Mouse (Mus musculus): ENCODE measurements around the gene Keap1. TPM values are rescaled to one million over a fixed set of nuclear protein-coding genes. Genes with fewer than 3 reads are reported as not detected.
"Not testable (repeated sequence)": the region's sequence is repeated elsewhere in the genome, so short reads cannot be mapped to it uniquely, and the experiment has no call there.

Gene Keap1
- total and polyA plus RNA-seq, 2 experiments from 2014 or later: 60.9 to 98.9 TPM

- Histone ChIP-seq H3K9ac (replicated peaks; ENCODE audit: low read length) (0 out of 2 replicates have a peak overlapping the region, but pooled peaks have one; percentile 17), H3K36me3 (ENCODE audit: insufficient read depth, low read length) (peaks cover 5% of the 10 kb centered on the region; the same call in 1 of the 2 replicates), H3K27ac (no peak overlapping the region), H3K4me1 (ENCODE audit: insufficient read depth, low read length) (no peaks in the 10 kb centered on the region), H3K4me2 (ENCODE audit: low read depth, low read length) (peak overlapping the region; percentile 45), H3K27me3 (ENCODE audit: insufficient read depth, low read length) (no peaks in the 10 kb centered on the region), H3K4me3 (ENCODE audit: low read length) (0 out of 2 replicates have a peak overlapping the region, but pooled peaks have one; percentile 13), H3K9me3 (ENCODE audit: low read length) (no peaks in the 10 kb centered on the region)
- 0 out of 2 replicates have a peak, but pooled peaks have one; percentile 2 for TF ChIP-seq CTCF (IDR thresholded peaks at IDR 0.05; ENCODE audit: low read depth)
- ATAC-seq (0 out of 2 replicates have a peak, but pooled peaks have one; percentile 28), DNase-seq (ENCODE audit: low spot score) (peak; percentile 35)
- 24% methylated on average over 26 of the region's 26 CpGs for WGBS
Measured at GRCm38 (mm10) chr9:21224576-21225414, 14.4 kb downstream of the Keap1 start.

- Histone ChIP-seq H3K4me1 (ENCODE audit: insufficient read depth, low read length) (no peaks in the 10 kb centered on the region), H3K36me3 (ENCODE audit: insufficient read depth, low read length) (no peaks in the 10 kb centered on the region), H3K4me3 (ENCODE audit: low read length) (no peak overlapping the region), H3K27me3 (ENCODE audit: insufficient read depth, low read length) (no peaks in the 10 kb centered on the region), H3K27ac (no peak overlapping the region), H3K4me2 (ENCODE audit: low read depth, low read length) (no peak overlapping the region), H3K9me3 (ENCODE audit: low read length) (no peaks in the 10 kb centered on the region), H3K9ac (replicated peaks; ENCODE audit: low read length) (no peak overlapping the region)
- ATAC-seq: no peak
- no peak for TF ChIP-seq CTCF (IDR thresholded peaks at IDR 0.05; ENCODE audit: low read depth)
- no peak for DNase-seq (ENCODE audit: low spot score)
- 84% methylated on average over 6 of the region's 6 CpGs for WGBS
Measured at GRCm38 (mm10) chr9:21223906-21224305, 15.3 kb downstream of the Keap1 start.

- H3K9me3 ChIP-seq (ENCODE audit: low read length): not testable (repeated sequence)
Measured at GRCm38 (mm10) chr9:21223490-21223889, 15.7 kb downstream of the Keap1 start.

GRCm38 (mm10) chr9:21221383-21221929, 17.7 kb downstream of the Keap1 start:
- peak; percentile 79 for DNase-seq (ENCODE audit: low spot score)
- Histone ChIP-seq H3K9me3 (ENCODE audit: low read length) (no peaks in the 10 kb centered on the region), H3K36me3 (ENCODE audit: insufficient read depth, low read length) (no peaks in the 10 kb centered on the region), H3K4me3 (ENCODE audit: low read length) (no peak overlapping the region), H3K9ac (replicated peaks; ENCODE audit: low read length) (no peak overlapping the region), H3K4me2 (ENCODE audit: low read depth, low read length) (no peak overlapping the region), H3K27me3 (ENCODE audit: insufficient read depth, low read length) (no peaks in the 10 kb centered on the region), H3K4me1 (ENCODE audit: insufficient read depth, low read length) (0 out of 2 replicates have a peak, but pooled peaks cover 2% of the 10 kb centered on the region), H3K27ac (no peak overlapping the region)
- peak; percentile 64 for TF ChIP-seq CTCF (IDR thresholded peaks at IDR 0.05; ENCODE audit: low read depth)
- ATAC-seq: peak; percentile 30; the same call in 1 of the 2 replicates
- 23% methylated on average over 7 of the region's 7 CpGs for WGBS

More at GRCm38 (mm10) chr9:21223490-21223889, 15.7 kb downstream of the Keap1 start:
- not testable (repeated sequence) for H3K36me3 ChIP-seq (ENCODE audit: insufficient read depth, low read length); H3K9ac ChIP-seq (replicated peaks; ENCODE audit: low read length); H3K4me3 ChIP-seq (ENCODE audit: low read length); H3K27me3 ChIP-seq (ENCODE audit: insufficient read depth, low read length); H3K4me1 ChIP-seq (ENCODE audit: insufficient read depth, low read length); H3K27ac ChIP-seq; H3K4me2 ChIP-seq (ENCODE audit: low read depth, low read length); ATAC-seq; DNase-seq (ENCODE audit: low spot score)
- WGBS: 100% methylated on average over 1 of the region's 2 CpGs

GRCm38 (mm10) chr9:21220490-21221382, 18.4 kb downstream of the Keap1 start:
- WGBS: 16% methylated on average over 21 of the region's 21 CpGs

GRCm38 (mm10) chr9:21219820-21220219, 19.3 kb downstream of the Keap1 start:
- DNase-seq (ENCODE audit: low spot score) (no peak), ATAC-seq (no peak)
- H3K9me3 ChIP-seq (ENCODE audit: low read length): no peaks in the 10 kb centered on the region
- H3K4me2 ChIP-seq (ENCODE audit: low read depth, low read length): no peak overlapping the region
- H3K4me1 ChIP-seq (ENCODE audit: insufficient read depth, low read length): 0 out of 2 replicates have a peak, but pooled peaks cover 3% of the 10 kb centered on the region
- no peak overlapping the region for H3K4me3 ChIP-seq (ENCODE audit: low read length)
- H3K9ac ChIP-seq (replicated peaks; ENCODE audit: low read length): no peak overlapping the region
- TF ChIP-seq CTCF (IDR thresholded peaks at IDR 0.05; ENCODE audit: low read depth): 0 out of 2 replicates have a peak, but pooled peaks have one; percentile 37
- no peak overlapping the region for H3K27ac ChIP-seq
- H3K27me3 ChIP-seq (ENCODE audit: insufficient read depth, low read length): no peaks in the 10 kb centered on the region
- no peaks in the 10 kb centered on the region for H3K36me3 ChIP-seq (ENCODE audit: insufficient read depth, low read length)
- WGBS: 48% methylated on average over 3 of the region's 3 CpGs

More at GRCm38 (mm10) chr9:21220490-21221382, 18.4 kb downstream of the Keap1 start:
- Histone ChIP-seq H3K4me1 (ENCODE audit: insufficient read depth, low read length) (0 out of 2 replicates have a peak, but pooled peaks cover 3% of the 10 kb centered on the region), H3K27me3 (ENCODE audit: insufficient read depth, low read length) (no peaks in the 10 kb centered on the region), H3K27ac (no peak overlapping the region), H3K9ac (replicated peaks; ENCODE audit: low read length) (no peak overlapping the region), H3K4me3 (ENCODE audit: low read length) (peak overlapping the region; percentile 22), H3K4me2 (ENCODE audit: low read depth, low read length) (peak overlapping the region; percentile 54), H3K36me3 (ENCODE audit: insufficient read depth, low read length) (no peaks in the 10 kb centered on the region), H3K9me3 (ENCODE audit: low read length) (no peaks in the 10 kb centered on the region)
- TF ChIP-seq CTCF (IDR thresholded peaks at IDR 0.05; ENCODE audit: low read depth): peak; percentile 97
- ATAC-seq: peak; percentile 90
- peak; percentile 96 for DNase-seq (ENCODE audit: low spot score)
